Mouse (Mus musculus): Measurements from ENCODE around the gene Guk1. TPM values are rescaled to one million over a fixed set of nuclear protein-coding genes. Genes with fewer than 3 reads are reported as not detected.

Gene Guk1
- polyA plus RNA-seq, 1 experiment = 40.9 TPM

- Histone ChIP-seq H3K4me1 (ENCODE audit: control insufficient read depth, insufficient read depth, insufficient read length) (no peaks in the 10 kb centered on the region), H3K4me3 (ENCODE audit: extremely low read depth, insufficient read depth, insufficient read length) (no peak overlapping the region), H3K27ac (ENCODE audit: insufficient read depth, low read length) (no peak overlapping the region), H3K36me3 (ENCODE audit: control insufficient read depth, insufficient read depth, low read length) (peaks cover 16% of the 10 kb centered on the region), H3K27me3 (ENCODE audit: control insufficient read depth, insufficient read depth, low read length) (no peaks in the 10 kb centered on the region)
- TF ChIP-seq CTCF (IDR thresholded peaks at IDR 0.05; ENCODE audit: extremely low read depth, insufficient read depth, insufficient read length, insufficient replicate concordance) = no peak
- TF ChIP-seq POLR2A (IDR thresholded peaks at IDR 0.05; ENCODE audit: low read depth, low read length) = no peak
- DNase-seq (ENCODE audit: low read depth in 1 of 2, low spot score in 2 of 2) = no peak
- WGBS = 96% methylated on average over 7 of the region's 7 CpGs
These were observed 37.8 kb downstream of the Guk1 start for GRCm38 (mm10) chr11:59154220-59154619.

- no peak for DNase-seq (ENCODE audit: low read depth in 1 of 2, low spot score in 2 of 2)
- Histone ChIP-seq H3K4me1 (ENCODE audit: control insufficient read depth, insufficient read depth, insufficient read length) (no peaks in the 10 kb centered on the region), H3K36me3 (ENCODE audit: control insufficient read depth, insufficient read depth, low read length) (no peaks in the 10 kb centered on the region), H3K4me3 (ENCODE audit: extremely low read depth, insufficient read depth, insufficient read length) (no peak overlapping the region), H3K27ac (ENCODE audit: insufficient read depth, low read length) (no peak overlapping the region), H3K27me3 (ENCODE audit: control insufficient read depth, insufficient read depth, low read length) (no peaks in the 10 kb centered on the region)
- no peak for TF ChIP-seq POLR2A (IDR thresholded peaks at IDR 0.05; ENCODE audit: low read depth, low read length)
- WGBS = 50% methylated on average over 3 of the region's 3 CpGs
These were observed 40.3 kb downstream of the Guk1 start for GRCm38 (mm10) chr11:59151729-59152128.

GRCm38 (mm10) chr11:59149302-59149701 is 42.7 kb downstream of the Guk1 start:
- no peaks in the 10 kb centered on the region for H3K4me1 ChIP-seq (ENCODE audit: control insufficient read depth, insufficient read depth, insufficient read length)
- DNase-seq (ENCODE audit: low read depth in 1 of 2, low spot score in 2 of 2) = no peak
- no peaks in the 10 kb centered on the region for H3K36me3 ChIP-seq (ENCODE audit: control insufficient read depth, insufficient read depth, low read length)
- H3K4me3 ChIP-seq (ENCODE audit: extremely low read depth, insufficient read depth, insufficient read length) = no peak overlapping the region
- TF ChIP-seq CTCF (IDR thresholded peaks at IDR 0.05; ENCODE audit: extremely low read depth, insufficient read depth, insufficient read length, insufficient replicate concordance) (no peak), POLR2A (IDR thresholded peaks at IDR 0.05; ENCODE audit: low read depth, low read length) (no peak)
- 56% methylated on average over 3 of the region's 3 CpGs for WGBS
- no peaks in the 10 kb centered on the region for H3K27me3 ChIP-seq (ENCODE audit: control insufficient read depth, insufficient read depth, low read length)
- H3K27ac ChIP-seq (ENCODE audit: insufficient read depth, low read length) = no peak overlapping the region

GRCm38 (mm10) chr11:59142962-59143361 is 49.0 kb downstream of the Guk1 start:
- Histone ChIP-seq H3K4me3 (ENCODE audit: extremely low read depth, insufficient read depth, insufficient read length) (no peak overlapping the region), H3K36me3 (ENCODE audit: control insufficient read depth, insufficient read depth, low read length) (no peaks in the 10 kb centered on the region), H3K4me1 (ENCODE audit: control insufficient read depth, insufficient read depth, insufficient read length) (no peaks in the 10 kb centered on the region), H3K27me3 (ENCODE audit: control insufficient read depth, insufficient read depth, low read length) (no peaks in the 10 kb centered on the region), H3K27ac (ENCODE audit: insufficient read depth, low read length) (no peak overlapping the region)
- DNase-seq (ENCODE audit: low read depth in 1 of 2, low spot score in 2 of 2) = no peak
- no peak for TF ChIP-seq CTCF (IDR thresholded peaks at IDR 0.05; ENCODE audit: extremely low read depth, insufficient read depth, insufficient read length, insufficient replicate concordance)
- no peak for TF ChIP-seq POLR2A (IDR thresholded peaks at IDR 0.05; ENCODE audit: low read depth, low read length)
- 91% methylated on average over 5 of the region's 5 CpGs for WGBS

GRCm38 (mm10) chr11:59141772-59142370 is 50.1 kb downstream of the Guk1 start:
- H3K4me3 ChIP-seq (ENCODE audit: extremely low read depth, insufficient read depth, insufficient read length) = no peak overlapping the region
- no peaks in the 10 kb centered on the region for H3K36me3 ChIP-seq (ENCODE audit: control insufficient read depth, insufficient read depth, low read length)
- TF ChIP-seq POLR2A (IDR thresholded peaks at IDR 0.05; ENCODE audit: low read depth, low read length) (no peak), CTCF (IDR thresholded peaks at IDR 0.05; ENCODE audit: extremely low read depth, insufficient read depth, insufficient read length, insufficient replicate concordance) (no peak)
- no peaks in the 10 kb centered on the region for H3K4me1 ChIP-seq (ENCODE audit: control insufficient read depth, insufficient read depth, insufficient read length)
- 10% methylated on average over 14 of the region's 14 CpGs for WGBS
- H3K27ac ChIP-seq (ENCODE audit: insufficient read depth, low read length) = no peak overlapping the region
- no peaks in the 10 kb centered on the region for H3K27me3 ChIP-seq (ENCODE audit: control insufficient read depth, insufficient read depth, low read length)
- no peak for DNase-seq (ENCODE audit: low read depth in 1 of 2, low spot score in 2 of 2)

GRCm38 (mm10) chr11:59138537-59139486 is 53.2 kb downstream of the Guk1 start:
- H3K4me1 ChIP-seq (ENCODE audit: control insufficient read depth, insufficient read depth, insufficient read length) = peaks cover 2% of the 10 kb centered on the region; the same call in 1 of the 2 replicates
- H3K27ac ChIP-seq (ENCODE audit: insufficient read depth, low read length) = no peak overlapping the region
- H3K4me3 ChIP-seq (ENCODE audit: extremely low read depth, insufficient read depth, insufficient read length) = no peak overlapping the region
- peaks cover 6% of the 10 kb centered on the region; the same call in 1 of the 2 replicates for H3K27me3 ChIP-seq (ENCODE audit: control insufficient read depth, insufficient read depth, low read length)
- TF ChIP-seq CTCF (IDR thresholded peaks at IDR 0.05; ENCODE audit: extremely low read depth, insufficient read depth, insufficient read length, insufficient replicate concordance) (no peak), POLR2A (IDR thresholded peaks at IDR 0.05; ENCODE audit: low read depth, low read length) (no peak)
- no peaks in the 10 kb centered on the region for H3K36me3 ChIP-seq (ENCODE audit: control insufficient read depth, insufficient read depth, low read length)
- no peak for DNase-seq (ENCODE audit: low read depth in 1 of 2, low spot score in 2 of 2)
- WGBS = 84% methylated on average over 19 of the region's 19 CpGs
